Mouse (Mus musculus): ENCODE data around the gene Slc39a12. TPM values are rescaled to one million over a fixed set of nuclear protein-coding genes. Genes with fewer than 3 reads are reported as not detected.

Slc39a12 gene
- total RNA-seq, 1 experiment = not detected

DNA sequence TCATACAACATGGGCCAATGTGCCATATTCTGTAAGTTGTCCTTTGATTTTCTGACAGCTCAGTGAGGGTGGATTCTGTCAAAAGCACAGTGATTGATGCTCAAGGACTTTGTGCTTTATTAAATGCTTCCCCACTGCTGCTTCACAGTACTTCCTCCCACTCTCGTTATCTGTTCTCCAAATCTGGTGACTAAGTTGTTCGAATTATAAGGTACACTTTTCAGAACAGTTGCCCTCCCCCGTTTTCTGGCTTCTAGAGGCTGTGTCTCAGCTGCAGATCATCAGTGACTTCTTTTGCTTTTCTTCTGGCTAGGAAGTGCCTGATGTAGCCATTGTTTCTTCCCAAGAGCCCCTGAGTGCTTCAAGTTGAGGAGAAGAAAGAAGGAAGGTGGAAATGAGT, 149.7 kb downstream of the Slc39a12 start:
- Histone ChIP-seq H3K4me3 (ENCODE audit: insufficient read depth in 1 of 2, low read depth in 1 of 2, low read length in 2 of 2, poor library complexity in 1 of 2, severe bottlenecking in 1 of 2) (no peak overlapping the region), H3K9me3 (ENCODE audit: control insufficient read depth, insufficient read depth, low read depth, low read length) (no peaks in the 10 kb centered on the region), H3K27ac (ENCODE audit: insufficient read depth, low read depth, low read length, poor library complexity, severe bottlenecking) (no peak overlapping the region), H3K4me1 (ENCODE audit: control insufficient read depth in 2 of 2, insufficient read depth in 2 of 2, low read length in 2 of 2, poor library complexity in 1 of 2) (no peaks in the 10 kb centered on the region), H3K36me3 (ENCODE audit: control insufficient read depth, insufficient read depth, low read length, poor library complexity, severe bottlenecking) (no peaks in the 10 kb centered on the region), H3K9ac (ENCODE audit: insufficient read depth, low read depth, low read length, poor library complexity, severe bottlenecking) (no peak overlapping the region)
- TF ChIP-seq MAFK (IDR thresholded peaks at IDR 0.05; ENCODE audit: insufficient read depth, low read depth, low read length) = no peak
- TF ChIP-seq ZC3H11A (IDR thresholded peaks at IDR 0.05; ENCODE audit: borderline replicate concordance, low read depth, low read length) = no peak
- no peak for TF ChIP-seq CHD2 (IDR thresholded peaks at IDR 0.05; ENCODE audit: low read depth, low read length)
- TF ChIP-seq ZNF384 (IDR thresholded peaks at IDR 0.05; ENCODE audit: low read depth, low read length) = no peak
- no peak for TF ChIP-seq HCFC1 (IDR thresholded peaks at IDR 0.05; ENCODE audit: borderline replicate concordance, insufficient read depth, low read length)
- no peak for DNase-seq (ENCODE audit: low read depth, low spot score)
- in situ Hi-C loops (cut with MboI; ENCODE audit: low sequenced_read_pairs in 2 of 2, unreplicated experiment in 2 of 2) = no loop called here

- H3K36me3 ChIP-seq (ENCODE audit: control insufficient read depth, insufficient read depth, low read length, poor library complexity, severe bottlenecking) = no peaks in the 10 kb centered on the region
- no peaks in the 10 kb centered on the region for H3K4me1 ChIP-seq (ENCODE audit: control insufficient read depth in 2 of 2, insufficient read depth in 2 of 2, low read length in 2 of 2, poor library complexity in 1 of 2)
- H3K9me3 ChIP-seq (ENCODE audit: control insufficient read depth, insufficient read depth, low read depth, low read length) = no peaks in the 10 kb centered on the region
- no peak overlapping the region for H3K27ac ChIP-seq (ENCODE audit: insufficient read depth, low read depth, low read length, poor library complexity, severe bottlenecking)
- TF ChIP-seq MAFK (IDR thresholded peaks at IDR 0.05; ENCODE audit: insufficient read depth, low read depth, low read length) = no peak
- TF ChIP-seq HCFC1 (IDR thresholded peaks at IDR 0.05; ENCODE audit: borderline replicate concordance, insufficient read depth, low read length) = no peak
- no peak for TF ChIP-seq CHD2 (IDR thresholded peaks at IDR 0.05; ENCODE audit: low read depth, low read length)
- TF ChIP-seq ZNF384 (IDR thresholded peaks at IDR 0.05; ENCODE audit: low read depth, low read length) = no peak
- TF ChIP-seq ZC3H11A (IDR thresholded peaks at IDR 0.05; ENCODE audit: borderline replicate concordance, low read depth, low read length) = no peak
- H3K9ac ChIP-seq (ENCODE audit: insufficient read depth, low read depth, low read length, poor library complexity, severe bottlenecking) = no peak overlapping the region
- H3K4me3 ChIP-seq (ENCODE audit: insufficient read depth in 1 of 2, low read depth in 1 of 2, low read length in 2 of 2, poor library complexity in 1 of 2, severe bottlenecking in 1 of 2) = no peak overlapping the region
- in situ Hi-C loops (cut with MboI; ENCODE audit: low sequenced_read_pairs in 2 of 2, unreplicated experiment in 2 of 2) = no loop called here
- DNase-seq (ENCODE audit: low read depth, low spot score) = no peak
Observed at GRCm38 (mm10) chr2:14543355-14543754, 155.2 kb downstream of the Slc39a12 start.

- no peak overlapping the region for H3K27ac ChIP-seq (ENCODE audit: insufficient read depth, low read depth, low read length, poor library complexity, severe bottlenecking)
- no peak overlapping the region for H3K4me3 ChIP-seq (ENCODE audit: insufficient read depth in 1 of 2, low read depth in 1 of 2, low read length in 2 of 2, poor library complexity in 1 of 2, severe bottlenecking in 1 of 2)
- H3K9ac ChIP-seq (ENCODE audit: insufficient read depth, low read depth, low read length, poor library complexity, severe bottlenecking) = no peak overlapping the region
- in situ Hi-C loops (cut with MboI; ENCODE audit: low sequenced_read_pairs in 2 of 2, unreplicated experiment in 2 of 2) = no loop called here
- TF ChIP-seq MAFK (IDR thresholded peaks at IDR 0.05; ENCODE audit: insufficient read depth, low read depth, low read length) (no peak), CHD2 (IDR thresholded peaks at IDR 0.05; ENCODE audit: low read depth, low read length) (no peak), HCFC1 (IDR thresholded peaks at IDR 0.05; ENCODE audit: borderline replicate concordance, insufficient read depth, low read length) (no peak), ZNF384 (IDR thresholded peaks at IDR 0.05; ENCODE audit: low read depth, low read length) (no peak), ZC3H11A (IDR thresholded peaks at IDR 0.05; ENCODE audit: borderline replicate concordance, low read depth, low read length) (no peak)
- H3K4me1 ChIP-seq (ENCODE audit: control insufficient read depth in 2 of 2, insufficient read depth in 2 of 2, low read length in 2 of 2, poor library complexity in 1 of 2) = no peaks in the 10 kb centered on the region
- H3K9me3 ChIP-seq (ENCODE audit: control insufficient read depth, insufficient read depth, low read depth, low read length) = no peaks in the 10 kb centered on the region
- H3K36me3 ChIP-seq (ENCODE audit: control insufficient read depth, insufficient read depth, low read length, poor library complexity, severe bottlenecking) = no peaks in the 10 kb centered on the region
- DNase-seq (ENCODE audit: low read depth, low spot score) = no peak
Observed at GRCm38 (mm10) chr2:14543773-14544172, 155.7 kb downstream of the Slc39a12 start.

Other genes starting within 250 kb of the Slc39a12 start
- gene Tmem236, start 213.8 kb upstream of the Slc39a12 start, total RNA-seq (2012; rRNA removed) = not detected in 2 replicates
- gene Mrc1, start 158.9 kb upstream of the Slc39a12 start, total RNA-seq (2012; rRNA removed) = 0.58 and 0.90 TPM in 2 replicates
- gene Cacnb2, start 214.8 kb downstream of the Slc39a12 start, total RNA-seq (2012; rRNA removed) = 0.53 and 0.54 TPM in 2 replicates

All from ES-E14 (cell line).